Mouse (Mus musculus) megakaryocyte, embryonic 14.5 days (primary cell): Measurements from ENCODE around the gene Gm44511.

Experiments
- FLI1 ChIP-seq: IDR thresholded peaks from 2 replicates; pipeline ENCODE4 v1.6.1; 2012; ENCODE audit warnings: low read length, inconsistent platforms, mixed read lengths
- GATA1 ChIP-seq: IDR thresholded peaks from 3 replicates; pipeline ENCODE4 v1.6.1; 2012; ENCODE audit warnings: mixed read lengths, low read length, inconsistent platforms, borderline replicate concordance

DNA sequence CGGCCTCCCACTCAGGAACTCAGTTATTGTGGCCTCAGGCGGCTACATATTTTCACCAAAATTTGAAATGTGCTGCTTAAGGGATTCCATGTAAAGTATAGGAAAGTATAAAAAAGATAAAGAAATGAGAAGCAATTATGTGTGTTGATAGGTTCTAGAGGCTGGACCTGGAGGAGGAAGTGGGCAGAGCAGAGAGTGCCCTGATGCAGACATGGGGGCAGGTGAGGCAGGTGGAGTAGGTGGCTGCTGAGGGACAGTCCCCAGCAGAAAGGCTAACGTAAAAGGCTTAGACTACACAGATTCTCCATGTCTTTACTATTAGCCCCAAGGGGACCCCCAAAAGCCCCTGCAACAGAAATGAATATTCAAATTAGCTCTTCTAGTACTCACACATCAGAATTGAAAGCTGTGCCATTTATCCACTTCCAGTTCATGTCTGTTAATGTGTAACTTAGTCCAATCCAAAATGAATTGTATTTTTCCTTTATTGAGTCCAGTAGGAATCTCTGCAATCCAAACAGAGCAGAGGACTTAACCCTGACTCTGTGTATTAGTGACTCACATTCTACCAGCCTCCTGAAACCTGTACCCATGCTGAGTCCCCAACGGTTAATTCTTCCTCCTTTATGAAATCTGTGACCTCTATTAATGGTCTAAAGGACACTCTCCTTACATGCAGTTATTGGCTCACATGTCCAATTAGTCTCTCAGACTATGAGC, 7.9 kb downstream of the Gm44511 start:
- no peak for TF ChIP-seq GATA1
- TF ChIP-seq FLI1: no peak
